Mouse (Mus musculus) heart, embryonic 14.5 days (tissue): ENCODE data around the gene Elovl6. TPM values are rescaled to one million over a fixed set of nuclear protein-coding genes. Genes with fewer than 3 reads are reported as not detected.

ENCODE experiments used
- ATAC-seq: fragments of 200-750 bp; cut with Nextera tagmentation; 2 replicates; pipeline ENCODE4 v1.8.0; 2017; ENCODE audit warnings: low read depth, moderate TSS enrichment; ENCODE audit not compliant: insufficient number of reproducible peaks, insufficient read depth, low FRiP score
- H3K27ac ChIP-seq, 2 experiments: fragments of 200-500 bp in 1 of 2; fragments of 300-500 bp in 1 of 2; sonication (generic) in 1 of 2; replicated peaks in 1 of 2; 2 replicates each; pipeline ENCODE4 v1.5.1; 2012 to 2014; ENCODE audit warnings: low read depth in 2 of 2, low read length in 2 of 2, control low read depth in 1 of 2, mild to moderate bottlenecking in 1 of 2, mixed read lengths in 1 of 2; ENCODE audit not compliant: control insufficient read depth in 1 of 2, insufficient read depth in 1 of 2
- H3K27me3 ChIP-seq: fragments of 300-500 bp; sonication (generic); 2 replicates; pipeline ENCODE4 v1.6.1; 2014; ENCODE audit warnings: mild to moderate bottlenecking, low read length, control low read depth; ENCODE audit not compliant: control insufficient read depth, insufficient read depth
- H3K36me3 ChIP-seq: fragments of 300-500 bp; sonication (generic); 2 replicates; pipeline ENCODE4 v1.6.1; 2014; ENCODE audit warnings: mild to moderate bottlenecking, control low read depth, low read length, mixed read lengths; ENCODE audit not compliant: control insufficient read depth, insufficient read depth
- H3K4me1 ChIP-seq, 2 experiments: fragments of 200-500 bp in 1 of 2; fragments of 300-500 bp in 1 of 2; sonication (generic) in 1 of 2; 2 replicates each; pipeline ENCODE4 v1.6.1; 2012 to 2014; ENCODE audit warnings: low read length in 2 of 2, control low read depth in 1 of 2, mixed read lengths in 1 of 2; ENCODE audit not compliant: control insufficient read depth in 2 of 2, insufficient read depth in 2 of 2
- H3K4me2 ChIP-seq: fragments of 300-500 bp; sonication (generic); 2 replicates; pipeline ENCODE4 v1.6.1; 2014; ENCODE audit warnings: mild to moderate bottlenecking, low read length
- H3K4me3 ChIP-seq, 2 experiments: fragments of 200-500 bp in 1 of 2; fragments of 300-500 bp in 1 of 2; sonication (generic) in 1 of 2; 2 replicates each; pipeline ENCODE4 v1.5.1; 2012 to 2014; ENCODE audit warnings: low read length in 2 of 2, mild to moderate bottlenecking in 2 of 2, control low read depth in 1 of 2, low read depth in 1 of 2, moderate library complexity in 1 of 2; ENCODE audit not compliant: control insufficient read depth in 1 of 2, insufficient read depth in 1 of 2
- H3K9ac ChIP-seq: fragments of 300-500 bp; sonication (generic); 2 replicates; pipeline ENCODE4 v1.6.1; 2014; ENCODE audit warnings: mild to moderate bottlenecking, low read length
- H3K9me3 ChIP-seq: fragments of 300-500 bp; sonication (generic); 2 replicates; pipeline ENCODE4 v1.6.1; 2016; ENCODE audit warnings: low read length, control low read depth; ENCODE audit not compliant: control insufficient read depth
- WGBS: fragments of 180-500 bp; shearing (Covaris S2); extraction: QIAGEN DNeasy Blood & Tissue Kit; methylation state at CpG from one replicate; pipeline ENCODE4 v1.1.7; 2014; 5-methylcytosine and 5-hydroxymethylcytosine counted together
- polyA plus RNA-seq: library from polyadenylated mRNA; unstranded; fragments of >200 nt; fragmentation: Nextera tagmentation; extraction: Ambion mirVana; gene quantifications from 2 replicates; pipeline ENCODE4 v1.2.1, GENCODE M21; 2014

Elovl6 gene
- polyA plus RNA-seq, 1 experiment from 2014 or later: 9.8 TPM

- H3K4me2 ChIP-seq: peak overlapping the region; percentile 92
- ATAC-seq: peak; percentile 15; the same call in 1 of the 2 replicates
- peaks cover 11 to 23% of the 10 kb centered on the region in 2 experiments for H3K4me1 ChIP-seq
- H3K9me3 ChIP-seq: no peaks in the 10 kb centered on the region
- WGBS: under 1% methylated on average over 40 of the region's 40 CpGs
- peak overlapping the region; percentile 92 to 93 for H3K27ac ChIP-seq
- H3K4me3 ChIP-seq: peak overlapping the region; percentile 84 to 90
- H3K27me3 ChIP-seq: no peaks in the 10 kb centered on the region
- H3K9ac ChIP-seq: peak overlapping the region; percentile 97
- H3K36me3 ChIP-seq: no peaks in the 10 kb centered on the region
These were observed 949 bp downstream of the Elovl6 start for GRCm38 (mm10) chr3:129532865-129533742.

GRCm38 (mm10) chr3:129533743-129534530 is 1.8 kb downstream of the Elovl6 start:
- H3K9me3 ChIP-seq: no peaks in the 10 kb centered on the region
- peak; percentile 41 for ATAC-seq
- WGBS: under 1% methylated on average over 73 of the region's 74 CpGs
- peak overlapping the region; percentile 97 for H3K9ac ChIP-seq
- no peaks in the 10 kb centered on the region for H3K27me3 ChIP-seq
- peaks cover 11 to 23% of the 10 kb centered on the region in 2 experiments for H3K4me1 ChIP-seq
- peak overlapping the region; percentile 93 to 95 for H3K27ac ChIP-seq
- H3K4me3 ChIP-seq: peak overlapping the region; percentile 84 to 90
- H3K36me3 ChIP-seq: no peaks in the 10 kb centered on the region
- peak overlapping the region; percentile 92 for H3K4me2 ChIP-seq

- H3K9me3 ChIP-seq: no peaks in the 10 kb centered on the region
- peak overlapping the region; percentile 5 to 93; a peak in 3 of 4 replicates for H3K27ac ChIP-seq
- H3K36me3 ChIP-seq: no peaks in the 10 kb centered on the region
- peak overlapping the region in 1 of 2 experiments; percentile 42; a peak in 1 of 4 replicates for H3K4me3 ChIP-seq
- peak overlapping the region; percentile 92 for H3K4me2 ChIP-seq
- no peaks in the 10 kb centered on the region for H3K27me3 ChIP-seq
- H3K4me1 ChIP-seq: peaks cover 11 to 23% of the 10 kb centered on the region in 2 experiments
- peak overlapping the region; percentile 75 for H3K9ac ChIP-seq
- WGBS: 34% methylated on average over 6 of the region's 6 CpGs
- no peak for ATAC-seq
These were observed 3.3 kb downstream of the Elovl6 start for GRCm38 (mm10) chr3:129535444-129535843.

GRCm38 (mm10) chr3:129536109-129536508 is 4.0 kb downstream of the Elovl6 start:
- H3K36me3 ChIP-seq: no peaks in the 10 kb centered on the region
- H3K4me1 ChIP-seq: peaks cover 11 to 23% of the 10 kb centered on the region in 2 experiments
- no peaks in the 10 kb centered on the region for H3K9me3 ChIP-seq
- ATAC-seq: peak; percentile 90
- WGBS: 0% methylated on average over 11 of the region's 11 CpGs
- peak overlapping the region; percentile 93 to 97 for H3K27ac ChIP-seq
- peak overlapping the region; percentile 42 to 51 for H3K4me3 ChIP-seq
- H3K9ac ChIP-seq: peak overlapping the region; percentile 75
- H3K27me3 ChIP-seq: no peaks in the 10 kb centered on the region
- peak overlapping the region; percentile 92 for H3K4me2 ChIP-seq

- H3K4me3 ChIP-seq: no peak overlapping the region
- H3K36me3 ChIP-seq: 0 out of 2 replicates have a peak, but pooled peaks cover 4% of the 10 kb centered on the region
- H3K4me2 ChIP-seq: no peak overlapping the region
- WGBS: 83% methylated on average over 5 of the region's 5 CpGs
- H3K27ac ChIP-seq: no peak overlapping the region
- H3K9me3 ChIP-seq: no peaks in the 10 kb centered on the region
- no peaks in the 10 kb centered on the region for H3K27me3 ChIP-seq
- no peak for ATAC-seq
- H3K9ac ChIP-seq: no peak overlapping the region
- H3K4me1 ChIP-seq: peaks cover 7 to 23% of the 10 kb centered on the region in 2 experiments
These were observed 5.8 kb downstream of the Elovl6 start for GRCm38 (mm10) chr3:129537954-129538353.

- Histone ChIP-seq H3K9me3 (peaks cover 5% of the 10 kb centered on the region; the same call in 1 of the 2 replicates), H3K27ac (no peak overlapping the region), H3K4me2 (no peak overlapping the region), H3K4me3 (no peak overlapping the region), H3K36me3 (0 out of 2 replicates have a peak, but pooled peaks cover 4% of the 10 kb centered on the region), H3K27me3 (no peaks in the 10 kb centered on the region), H3K9ac (no peak overlapping the region), H3K4me1 (peaks cover 0 to 9% of the 10 kb centered on the region in 2 experiments; a peak in 1 of 4 replicates)
- no peak for ATAC-seq
- WGBS: 87% methylated on average over 2 of the region's 2 CpGs
These were observed 8.7 kb downstream of the Elovl6 start for GRCm38 (mm10) chr3:129540882-129541281.

GRCm38 (mm10) chr3:129541456-129541855 is 9.3 kb downstream of the Elovl6 start:
- H3K27me3 ChIP-seq: no peaks in the 10 kb centered on the region
- H3K4me2 ChIP-seq: no peak overlapping the region
- 0 out of 2 replicates have a peak, but pooled peaks cover 4% of the 10 kb centered on the region for H3K36me3 ChIP-seq
- peaks cover 5% of the 10 kb centered on the region; the same call in 1 of the 2 replicates for H3K9me3 ChIP-seq
- no peak for ATAC-seq
- no peak overlapping the region for H3K9ac ChIP-seq
- 98% methylated on average over 11 of the region's 11 CpGs for WGBS
- H3K27ac ChIP-seq: no peak overlapping the region
- peaks cover 0 to 7% of the 10 kb centered on the region in 2 experiments; a peak in 1 of 4 replicates for H3K4me1 ChIP-seq
- H3K4me3 ChIP-seq: no peak overlapping the region
